Mouse (Mus musculus) forebrain, embryonic 10.5 days (tissue): ENCODE measurements around the gene Ppp1cb. TPM values are rescaled to one million over a fixed set of nuclear protein-coding genes. Genes with fewer than 3 reads are reported as not detected.
A peak's percentile ranks its signal among the peaks of the same experiment; 100 is the strongest.

Source experiments
- DNase-seq: peaks from one replicate; pipeline ENCODE4 v3.0.0-alpha.2; 2017; ENCODE audit warnings: low spot score; ENCODE audit errors: extremely low spot score
- H3K27ac ChIP-seq: fragments of 300-500 bp; sonication (generic); 2 replicates; pipeline ENCODE4 v1.5.1; 2016; ENCODE audit warnings: mild to moderate bottlenecking
- H3K27me3 ChIP-seq: fragments of 300-500 bp; sonication (generic); 2 replicates; pipeline ENCODE4 v1.6.1; 2016; ENCODE audit warnings: mild to moderate bottlenecking; ENCODE audit not compliant: poor library complexity, severe bottlenecking
- H3K36me3 ChIP-seq: fragments of 300-500 bp; sonication (generic); replicated peaks from 2 replicates; pipeline ENCODE4 v1.6.1; 2016; ENCODE audit warnings: mild to moderate bottlenecking, moderate library complexity
- H3K4me1 ChIP-seq: fragments of 300-500 bp; sonication (generic); 2 replicates; pipeline ENCODE4 v1.6.1; 2016
- H3K4me3 ChIP-seq: fragments of 300-500 bp; sonication (generic); 2 replicates; pipeline ENCODE4 v1.5.1; 2016; ENCODE audit warnings: mild to moderate bottlenecking, moderate library complexity
- H3K9me3 ChIP-seq: fragments of 300-500 bp; sonication (generic); 2 replicates; pipeline ENCODE4 v1.6.1; 2016; ENCODE audit warnings: mild to moderate bottlenecking, moderate library complexity
- WGBS: fragments of 180-500 bp; shearing (Covaris S2); methylation state at CpG from one replicate; pipeline ENCODE4 v1.1.7; 2016; 5-methylcytosine and 5-hydroxymethylcytosine counted together
- polyA plus RNA-seq: library from polyadenylated mRNA; unstranded; fragments of >200 nt; fragmentation: Nextera tagmentation; extraction: Ambion mirVana; gene quantifications from 2 replicates; pipeline ENCODE4 v1.2.1, GENCODE M21; 2016

Ppp1cb gene
- polyA plus RNA-seq, 1 experiment from 2014 or later = 214 TPM

- H3K4me3 ChIP-seq = peak overlapping the region; percentile 98
- H3K9me3 ChIP-seq = 0 out of 2 replicates have a peak, but pooled peaks cover 8% of the 10 kb centered on the region
- WGBS = under 1% methylated on average over 40 of the region's 63 CpGs
- no peaks in the 10 kb centered on the region for H3K27me3 ChIP-seq
- H3K27ac ChIP-seq = peak overlapping the region; percentile 100
- DNase-seq = no peak
- H3K36me3 ChIP-seq = peaks cover 8% of the 10 kb centered on the region
- H3K4me1 ChIP-seq = peaks cover 17% of the 10 kb centered on the region
Measured at GRCm38 (mm10) chr5:32459251-32459881, 723 bp downstream of the Ppp1cb start.

DNA sequence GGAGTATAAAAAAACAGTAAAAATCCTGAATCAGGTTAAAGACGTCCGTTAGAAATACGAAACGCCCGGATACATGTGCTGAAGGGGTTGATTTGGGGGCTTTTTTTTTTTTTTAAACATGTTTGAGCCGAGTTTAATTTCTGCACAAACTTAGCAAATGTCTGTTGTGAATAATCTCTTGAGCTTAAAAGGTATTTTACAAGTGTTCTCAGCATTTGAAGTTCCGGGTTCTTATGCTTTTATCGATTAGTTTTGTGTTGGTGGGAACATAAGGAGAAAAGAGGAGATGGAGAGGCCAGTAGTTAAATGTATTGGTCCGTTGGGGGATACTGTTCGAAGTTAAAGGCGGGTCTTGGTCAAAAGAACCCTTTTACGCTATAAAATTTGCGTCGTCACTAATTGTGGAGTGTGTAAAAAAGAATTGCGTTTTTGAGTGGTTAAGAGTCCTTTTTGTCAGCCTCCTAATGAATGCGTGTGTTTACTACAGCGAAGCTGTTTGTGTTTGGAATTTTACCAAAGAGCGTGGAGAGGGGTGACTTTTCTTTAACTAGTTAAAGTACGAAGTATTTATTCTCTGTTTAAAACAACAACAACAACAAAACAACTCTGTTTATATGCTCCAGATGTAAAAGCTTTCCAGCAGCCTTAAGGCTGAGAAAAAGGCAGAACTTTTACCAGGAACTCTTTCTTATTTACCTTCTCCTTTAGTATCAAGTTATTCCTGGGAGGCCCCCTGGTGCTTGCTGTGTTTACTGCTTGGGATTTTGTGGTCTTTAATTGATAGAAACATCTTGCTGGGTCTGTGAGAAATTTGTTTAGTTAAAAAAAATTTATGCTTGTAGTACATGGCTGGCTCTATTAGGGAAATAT is 1.5 kb downstream of the Ppp1cb start:
- no peak for DNase-seq
- under 1% methylated on average over 19 of the region's 19 CpGs for WGBS
- H3K9me3 ChIP-seq = 0 out of 2 replicates have a peak, but pooled peaks cover 8% of the 10 kb centered on the region

DNA sequence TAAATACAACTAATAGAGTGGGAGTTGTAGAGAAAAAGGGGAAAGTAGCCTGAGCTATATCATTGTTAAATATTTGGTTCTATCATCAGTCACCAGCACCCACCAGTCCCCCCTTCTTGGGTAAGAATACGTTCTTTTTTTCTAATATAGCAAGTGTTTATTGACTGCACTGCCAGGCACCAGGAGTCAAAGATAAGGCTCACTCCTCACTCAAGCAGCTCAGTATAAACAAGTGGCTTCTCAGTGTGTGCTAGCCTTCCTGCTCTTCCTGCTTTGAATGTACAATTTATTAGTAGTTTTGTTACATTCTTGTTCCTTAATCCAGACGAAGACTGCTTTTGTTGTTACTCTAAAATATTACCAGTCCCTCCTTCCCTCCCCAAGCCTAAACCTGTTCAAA is 2.3 kb downstream of the Ppp1cb start:
- Histone ChIP-seq H3K27me3 (no peaks in the 10 kb centered on the region), H3K36me3 (peaks cover 13% of the 10 kb centered on the region), H3K4me3 (peak overlapping the region; percentile 98), H3K27ac (no peak overlapping the region), H3K9me3 (0 out of 2 replicates have a peak, but pooled peaks cover 8% of the 10 kb centered on the region), H3K4me1 (peaks cover 17% of the 10 kb centered on the region)
- 70% methylated on average over 2 of the region's 2 CpGs for WGBS
- no peak for DNase-seq

More for the DNA sequence above, 1.5 kb downstream of the Ppp1cb start:
- Histone ChIP-seq H3K4me1 (peaks cover 17% of the 10 kb centered on the region), H3K27me3 (no peaks in the 10 kb centered on the region), H3K4me3 (peak overlapping the region; percentile 98), H3K27ac (peak overlapping the region; percentile 100), H3K36me3 (peaks cover 8% of the 10 kb centered on the region)

GRCm38 (mm10) chr5:32472332-32473028 is 13.8 kb downstream of the Ppp1cb start:
- DNase-seq = no peak
- Histone ChIP-seq H3K36me3 (peaks cover 36% of the 10 kb centered on the region), H3K9me3 (no peaks in the 10 kb centered on the region), H3K4me1 (no peaks in the 10 kb centered on the region), H3K27me3 (no peaks in the 10 kb centered on the region), H3K27ac (no peak overlapping the region), H3K4me3 (no peak overlapping the region)
- 95% methylated on average over 4 of the region's 4 CpGs for WGBS

GRCm38 (mm10) chr5:32473029-32473352 is 14.3 kb downstream of the Ppp1cb start:
- H3K4me1 ChIP-seq = no peaks in the 10 kb centered on the region
- no peak for DNase-seq
- H3K4me3 ChIP-seq = no peak overlapping the region
- 93% methylated on average over 2 of the region's 2 CpGs for whole genome bisulfite sequencing
- H3K27ac ChIP-seq = no peak overlapping the region
- H3K9me3 ChIP-seq = no peaks in the 10 kb centered on the region
- no peaks in the 10 kb centered on the region for H3K27me3 ChIP-seq
- H3K36me3 ChIP-seq = peaks cover 34% of the 10 kb centered on the region

- Histone ChIP-seq H3K9me3 (no peaks in the 10 kb centered on the region), H3K36me3 (peaks cover 52% of the 10 kb centered on the region), H3K4me1 (no peaks in the 10 kb centered on the region), H3K27me3 (no peaks in the 10 kb centered on the region), H3K27ac (no peak overlapping the region), H3K4me3 (no peak overlapping the region)
- no peak for DNase-seq
Measured at GRCm38 (mm10) chr5:32476501-32476900, 17.9 kb downstream of the Ppp1cb start.

GRCm38 (mm10) chr5:32478972-32479371 is 20.3 kb downstream of the Ppp1cb start:
- Histone ChIP-seq H3K36me3 (peaks cover 62% of the 10 kb centered on the region), H3K4me1 (no peaks in the 10 kb centered on the region), H3K27ac (no peak overlapping the region), H3K4me3 (no peak overlapping the region), H3K27me3 (no peaks in the 10 kb centered on the region), H3K9me3 (no peaks in the 10 kb centered on the region)
- no peak for DNase-seq
- 96% methylated on average over 4 of the region's 4 CpGs for WGBS

DNA sequence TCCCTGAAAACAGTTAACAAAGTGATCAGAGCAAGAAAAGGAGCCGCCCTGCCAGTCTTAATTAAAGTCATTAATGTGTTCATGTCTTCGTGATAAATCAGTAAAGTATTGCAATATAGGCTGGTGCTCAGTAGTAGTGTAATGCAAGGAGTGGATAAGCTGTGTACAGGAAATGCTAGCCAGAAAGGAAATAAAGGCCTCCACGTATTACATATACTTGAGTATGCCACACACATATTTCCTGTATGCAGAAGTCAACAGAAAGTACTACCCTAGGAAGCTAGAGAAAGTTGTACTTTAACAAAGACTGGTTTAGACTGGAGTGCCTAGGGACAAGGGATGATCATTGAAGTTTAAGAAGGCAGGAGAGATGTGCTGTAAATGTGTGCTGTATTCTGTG is 26.8 kb downstream of the Ppp1cb start:
- H3K27ac ChIP-seq = no peak overlapping the region
- H3K4me3 ChIP-seq = no peak overlapping the region
- H3K27me3 ChIP-seq = no peaks in the 10 kb centered on the region
- H3K4me1 ChIP-seq = no peaks in the 10 kb centered on the region
- peaks cover 97% of the 10 kb centered on the region for H3K36me3 ChIP-seq
- no peaks in the 10 kb centered on the region for H3K9me3 ChIP-seq
- no peak for DNase-seq
- WGBS = 95% methylated on average over 3 of the region's 3 CpGs

- H3K27me3 ChIP-seq = no peaks in the 10 kb centered on the region
- no peak for DNase-seq
- H3K9me3 ChIP-seq = no peaks in the 10 kb centered on the region
- H3K4me1 ChIP-seq = no peaks in the 10 kb centered on the region
- H3K36me3 ChIP-seq = peaks cover 100% of the 10 kb centered on the region
- no peak overlapping the region for H3K4me3 ChIP-seq
- WGBS = 91% methylated on average over 2 of the region's 2 CpGs
- no peak overlapping the region for H3K27ac ChIP-seq
Measured at GRCm38 (mm10) chr5:32488044-32488443, 29.4 kb downstream of the Ppp1cb start.

DNA sequence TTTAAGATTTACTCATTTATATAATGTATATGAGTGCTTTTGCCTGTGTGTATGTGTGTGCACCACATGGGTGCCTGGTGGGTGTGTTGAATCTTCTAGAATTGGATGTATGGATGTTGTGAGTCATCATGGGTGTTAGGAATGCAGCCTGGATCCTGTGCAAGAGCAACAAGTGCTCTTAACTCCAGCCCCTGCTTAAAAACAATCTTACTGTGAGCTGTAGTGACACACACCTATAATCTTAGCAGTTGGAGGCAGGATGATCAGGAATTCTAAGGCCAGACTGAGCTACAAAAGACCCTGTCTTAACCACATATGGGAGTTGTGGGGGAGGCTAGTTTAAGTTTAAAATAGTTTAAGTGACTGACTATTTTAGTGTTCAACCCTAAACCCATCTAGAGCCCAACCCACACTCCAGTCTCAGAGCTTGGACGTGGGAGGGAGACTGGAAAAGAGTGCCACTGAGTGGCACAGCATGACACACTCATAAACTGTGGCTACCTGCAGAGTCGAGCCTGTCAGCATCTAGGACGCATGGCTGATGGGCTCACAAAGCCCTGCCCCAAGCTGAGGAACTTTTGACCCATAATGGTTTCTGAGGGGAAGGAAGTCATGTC is 35.5 kb downstream of the Ppp1cb start:
- H3K4me3 ChIP-seq = no peak overlapping the region
- H3K9me3 ChIP-seq = peaks cover 6% of the 10 kb centered on the region; the same call in 1 of the 2 replicates
- peaks cover 92% of the 10 kb centered on the region for H3K36me3 ChIP-seq
- no peak overlapping the region for H3K27ac ChIP-seq
- H3K4me1 ChIP-seq = no peaks in the 10 kb centered on the region
- 84% methylated on average over 3 of the region's 3 CpGs for WGBS
- no peaks in the 10 kb centered on the region for H3K27me3 ChIP-seq
- no peak for DNase-seq

DNA sequence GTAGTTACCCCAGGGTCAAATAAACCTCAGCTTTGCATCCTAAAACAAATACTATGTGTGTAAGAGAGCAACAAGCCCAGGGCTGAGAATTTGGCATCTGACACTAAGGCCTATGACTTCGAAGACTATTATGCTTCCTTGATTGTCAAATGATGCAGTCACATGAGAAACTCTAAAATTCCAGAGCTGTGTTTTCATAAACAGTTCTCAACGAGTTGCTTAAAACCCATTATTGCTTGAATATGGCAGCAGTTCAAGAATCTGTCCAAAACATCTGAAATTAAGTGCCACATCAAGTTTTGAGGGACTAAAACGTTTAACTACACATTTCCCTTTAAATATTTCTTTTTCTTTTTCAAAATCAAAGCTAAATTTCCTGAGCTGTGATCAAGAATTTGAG is 50.1 kb downstream of the Ppp1cb start:
- no peak for DNase-seq
- no peak overlapping the region for H3K4me3 ChIP-seq
- H3K9me3 ChIP-seq = no peaks in the 10 kb centered on the region
- WGBS = 88% methylated on average over 3 of the region's 3 CpGs
- H3K27ac ChIP-seq = no peak overlapping the region
- no peaks in the 10 kb centered on the region for H3K27me3 ChIP-seq
- peaks cover 17% of the 10 kb centered on the region for H3K36me3 ChIP-seq
- no peaks in the 10 kb centered on the region for H3K4me1 ChIP-seq

DNA sequence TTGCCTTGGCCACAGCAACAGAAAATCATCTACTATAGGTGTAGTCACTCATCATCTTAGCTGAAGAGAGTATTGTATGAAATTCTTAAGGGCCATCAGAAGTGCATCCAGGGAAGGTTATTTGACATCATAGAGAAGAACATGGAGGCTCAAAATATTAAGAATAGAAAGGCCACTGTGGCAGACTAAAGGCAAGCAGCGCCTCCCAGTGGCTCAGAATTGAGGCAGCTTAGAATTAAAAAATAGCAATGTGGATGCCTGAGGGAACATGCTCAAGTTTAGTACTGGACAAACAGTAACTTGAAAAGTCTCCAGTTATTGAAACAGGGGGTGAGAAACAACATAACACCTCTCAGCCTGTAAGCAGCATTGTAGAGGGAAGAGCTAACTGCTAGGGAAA is 61.7 kb downstream of the Ppp1cb start:
- no peaks in the 10 kb centered on the region for H3K27me3 ChIP-seq

More for the DNA sequence above, 61.7 kb downstream of the Ppp1cb start:
- H3K36me3 ChIP-seq = peaks cover 5% of the 10 kb centered on the region; the same call in 1 of the 2 replicates
- WGBS = 47% methylated on average over 1 of the region's 1 CpGs
- peaks cover 7% of the 10 kb centered on the region for H3K9me3 ChIP-seq
- H3K4me3 ChIP-seq = no peak overlapping the region
- no peak for DNase-seq
- no peak overlapping the region for H3K27ac ChIP-seq
- H3K4me1 ChIP-seq = no peaks in the 10 kb centered on the region
